Mouse (Mus musculus): ENCODE measurements around the gene Tbck. TPM values are rescaled to one million over a fixed set of nuclear protein-coding genes. Genes with fewer than 3 reads are reported as not detected.

Tbck gene
- polyA plus RNA-seq (2017; shearing (Covaris generic)) = 10 to 100 TPM; 28.0 to 31.0 TPM

DNA sequence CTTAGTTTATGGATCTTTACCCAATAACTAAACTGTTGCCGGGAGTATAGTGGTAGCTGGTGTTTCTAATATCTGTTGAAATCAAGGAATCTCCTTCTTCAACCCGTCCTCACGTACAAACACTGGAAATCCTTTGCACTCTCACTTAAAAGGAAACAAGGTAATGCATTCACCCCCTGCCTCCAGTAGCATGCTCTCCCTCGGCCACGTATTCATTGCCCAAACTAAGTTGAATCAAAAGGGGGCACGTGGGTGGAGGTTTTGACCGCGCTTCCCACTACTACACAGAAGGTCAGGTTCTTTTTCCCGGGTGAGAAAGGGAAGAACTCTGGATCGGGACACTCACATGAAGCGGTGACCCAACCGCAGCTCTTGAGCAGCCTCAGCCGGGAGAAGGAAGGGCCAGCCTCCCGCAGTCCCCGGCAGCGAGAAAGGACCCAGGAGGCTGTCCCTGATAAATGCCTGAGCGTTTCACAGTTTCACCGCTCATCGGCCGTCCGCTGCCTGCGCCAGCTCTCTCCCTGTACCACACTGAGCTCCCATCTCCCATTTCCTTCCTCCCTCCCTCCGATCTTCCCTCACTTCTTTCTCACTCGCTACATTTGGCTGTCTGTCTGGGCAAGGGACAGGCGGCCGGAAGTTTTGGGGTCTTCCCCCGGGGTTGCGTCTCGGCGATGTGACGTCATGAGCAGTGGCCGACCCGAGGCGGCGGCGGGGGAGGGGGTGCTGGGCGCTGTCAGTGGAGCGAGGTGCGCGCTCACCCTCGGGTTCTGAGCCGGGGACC, at the start of gene Tbck:
Gene Tbck (plus strand): TSS at position 698 of the 784 bp plus-strand sequence.
- peak; percentile 94 for ATAC-seq

DNA sequence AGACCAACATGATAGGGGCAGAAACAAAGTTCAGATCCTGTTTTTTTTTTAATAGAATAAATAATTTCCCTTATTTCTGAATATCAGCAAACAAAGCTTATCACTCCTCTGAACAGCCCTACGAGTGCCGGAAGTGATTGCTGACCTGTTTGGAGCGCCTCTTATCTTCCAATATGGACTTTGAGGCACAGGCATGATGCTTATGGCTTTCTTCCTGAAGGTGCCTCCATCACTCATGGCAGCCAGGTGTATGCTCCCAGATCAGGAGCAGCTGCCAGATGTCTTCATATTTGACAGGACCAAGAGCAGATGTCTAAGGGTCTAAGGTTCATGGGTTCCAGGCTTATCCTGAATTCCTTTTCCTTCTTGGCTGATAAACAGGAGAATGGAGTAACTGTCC, 46.9 kb upstream of the Tbck start:
- no peak for ATAC-seq

DNA sequence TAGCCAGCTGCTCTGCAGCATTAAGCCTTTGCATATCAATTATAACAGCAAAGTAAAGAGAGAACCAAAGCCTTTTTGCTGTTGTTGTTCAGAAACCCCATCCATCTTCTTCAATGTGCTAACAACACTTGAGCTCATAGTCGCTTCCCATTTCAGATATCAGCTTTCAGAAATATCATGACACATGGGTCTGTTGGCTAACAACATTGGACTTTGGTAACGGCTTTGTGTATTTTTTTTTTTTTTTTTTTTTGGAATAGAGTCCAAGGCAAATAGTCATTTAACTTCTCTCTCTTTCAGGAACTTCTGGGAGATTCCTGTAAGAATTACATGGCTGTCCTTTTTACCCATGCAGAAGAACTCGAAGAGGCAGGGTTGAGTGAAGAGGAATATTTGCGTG, 39.9 kb upstream of the Tbck start:
- ATAC-seq = no peak

DNA sequence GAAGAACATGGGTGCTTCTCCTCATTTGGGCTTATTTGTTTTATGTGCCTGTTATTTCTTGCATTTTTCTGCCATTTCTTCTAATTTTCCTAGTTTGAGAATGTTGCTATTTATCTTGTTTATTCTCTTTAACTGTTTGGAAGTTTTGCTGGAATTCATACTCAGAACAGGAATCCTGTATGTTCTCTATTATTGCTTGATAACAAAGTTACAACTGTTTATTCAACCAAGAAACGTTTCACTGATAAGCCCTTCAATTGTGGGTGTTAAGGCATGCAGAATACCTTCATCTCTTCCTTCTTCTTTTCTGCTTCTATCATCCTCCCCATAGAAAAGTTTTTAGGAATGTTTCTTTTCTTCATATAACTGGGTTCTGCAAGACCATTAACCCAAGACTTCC, 37.1 kb upstream of the Tbck start:
- no peak for ATAC-seq

DNA sequence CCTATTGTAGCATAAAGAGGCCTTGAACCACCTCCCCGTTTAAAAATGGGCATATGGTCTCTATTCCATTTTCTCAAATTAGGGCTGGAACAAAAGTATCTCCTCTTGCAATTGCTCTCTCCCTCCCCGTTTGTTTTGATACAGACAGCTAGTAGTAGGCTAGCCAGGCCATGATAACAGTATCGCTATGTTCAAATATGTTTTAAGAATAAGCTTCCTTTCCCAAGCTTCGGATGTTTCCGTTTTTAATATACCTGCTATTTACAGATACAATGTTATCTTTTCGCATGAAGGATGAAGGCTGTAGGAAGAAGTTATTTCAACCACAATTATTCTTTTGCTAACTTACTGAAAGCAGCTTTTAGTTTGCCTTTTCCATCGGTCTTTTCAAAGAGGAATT, 34.6 kb upstream of the Tbck start:
- ATAC-seq = no peak

DNA sequence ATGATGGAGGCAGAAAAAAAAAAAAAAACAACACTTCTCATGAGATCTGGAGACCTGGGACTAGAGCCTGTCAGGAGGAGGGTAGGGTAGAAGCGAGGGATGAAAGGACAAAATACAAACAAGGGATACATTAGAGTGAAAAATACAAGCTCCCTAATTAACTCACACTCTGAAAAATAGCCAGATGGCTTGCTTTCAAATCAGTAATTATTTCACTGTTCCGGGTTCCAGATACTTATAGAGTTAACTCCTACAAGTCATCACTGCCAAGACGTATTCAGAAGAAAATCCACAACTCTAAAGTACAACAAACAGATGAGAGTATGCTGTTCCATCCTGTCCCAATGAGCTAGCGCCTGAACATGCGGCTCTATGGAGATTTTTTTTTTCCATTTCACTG, 33.8 kb upstream of the Tbck start:
- no peak for ATAC-seq

DNA sequence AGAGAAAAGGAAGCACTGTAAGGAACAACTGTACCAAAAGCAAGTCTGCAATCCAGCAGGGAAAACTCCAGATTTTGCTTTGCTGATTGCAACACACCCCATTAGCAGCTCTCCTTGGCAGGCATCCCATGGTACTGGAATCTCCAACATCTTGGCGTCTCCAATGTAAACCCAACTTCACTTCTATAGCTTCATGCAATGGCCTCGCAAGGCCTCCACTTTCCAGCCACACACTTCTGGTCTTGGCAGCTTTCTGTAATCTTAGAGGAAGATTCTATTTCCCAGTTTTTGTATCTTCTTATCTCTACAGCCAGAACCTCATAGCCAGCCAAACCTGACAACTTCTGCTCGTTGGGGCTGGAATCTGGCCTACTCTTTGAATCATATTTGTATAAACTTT, 32.2 kb upstream of the Tbck start:
- no peak for ATAC-seq

DNA sequence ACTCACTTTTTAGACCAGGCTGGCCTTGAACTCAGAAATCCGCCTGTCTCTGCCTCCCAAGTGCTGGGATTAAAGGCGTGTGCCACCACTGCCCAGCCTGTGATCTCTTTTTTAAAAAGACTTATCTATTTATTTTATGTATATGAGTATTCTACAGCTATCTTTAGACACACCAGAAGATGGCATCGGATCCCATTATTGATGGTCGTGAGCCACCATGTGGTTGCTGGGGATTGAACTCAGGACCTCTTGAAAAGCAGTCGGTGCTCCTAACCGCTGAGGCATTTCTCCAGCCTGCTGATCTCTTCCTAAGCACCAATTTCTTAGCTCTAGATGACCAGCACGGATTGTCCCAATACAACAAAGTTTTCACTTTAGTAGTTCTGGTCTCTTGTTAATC, 30.0 kb upstream of the Tbck start:
- no peak for ATAC-seq

DNA sequence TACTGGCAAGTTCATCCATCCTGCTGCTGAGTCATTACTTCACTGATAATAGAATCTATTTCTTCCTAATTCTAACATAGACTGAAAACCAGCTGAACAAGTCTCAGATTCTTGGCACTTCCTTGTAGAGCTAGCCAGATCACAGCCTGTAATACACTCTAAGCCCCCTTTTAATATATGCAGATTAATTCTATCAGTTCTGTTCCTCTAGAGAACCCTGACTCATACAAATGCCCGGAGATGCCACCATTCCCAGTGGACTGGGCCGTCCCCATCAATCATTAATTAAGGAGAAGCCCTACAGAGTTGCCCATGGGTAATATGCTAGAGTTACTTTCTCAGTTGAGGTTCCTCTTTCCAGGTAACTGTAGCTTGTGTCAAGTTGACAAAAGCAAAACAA, 28.0 kb upstream of the Tbck start:
- no peak for ATAC-seq

DNA sequence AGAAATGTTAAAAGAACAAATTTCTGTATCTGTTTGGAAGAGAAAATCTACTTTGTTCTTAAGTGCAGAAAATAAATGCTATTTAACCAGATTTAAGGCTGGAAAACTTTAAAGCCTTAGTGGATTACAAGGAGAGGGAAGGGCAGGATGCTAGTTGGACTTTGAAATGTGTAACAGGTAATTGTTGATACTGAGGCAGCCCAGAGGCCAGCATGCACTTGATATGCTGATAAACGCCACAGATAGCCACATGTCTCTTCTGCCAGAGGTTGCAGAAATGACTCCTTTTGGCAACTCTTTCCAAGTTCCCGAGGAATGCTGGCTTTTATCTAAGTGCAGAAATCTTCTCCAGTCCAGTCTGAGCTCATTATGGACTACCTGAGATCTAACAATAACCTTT, 6.5 kb upstream of the Tbck start:
- ATAC-seq = no peak

DNA sequence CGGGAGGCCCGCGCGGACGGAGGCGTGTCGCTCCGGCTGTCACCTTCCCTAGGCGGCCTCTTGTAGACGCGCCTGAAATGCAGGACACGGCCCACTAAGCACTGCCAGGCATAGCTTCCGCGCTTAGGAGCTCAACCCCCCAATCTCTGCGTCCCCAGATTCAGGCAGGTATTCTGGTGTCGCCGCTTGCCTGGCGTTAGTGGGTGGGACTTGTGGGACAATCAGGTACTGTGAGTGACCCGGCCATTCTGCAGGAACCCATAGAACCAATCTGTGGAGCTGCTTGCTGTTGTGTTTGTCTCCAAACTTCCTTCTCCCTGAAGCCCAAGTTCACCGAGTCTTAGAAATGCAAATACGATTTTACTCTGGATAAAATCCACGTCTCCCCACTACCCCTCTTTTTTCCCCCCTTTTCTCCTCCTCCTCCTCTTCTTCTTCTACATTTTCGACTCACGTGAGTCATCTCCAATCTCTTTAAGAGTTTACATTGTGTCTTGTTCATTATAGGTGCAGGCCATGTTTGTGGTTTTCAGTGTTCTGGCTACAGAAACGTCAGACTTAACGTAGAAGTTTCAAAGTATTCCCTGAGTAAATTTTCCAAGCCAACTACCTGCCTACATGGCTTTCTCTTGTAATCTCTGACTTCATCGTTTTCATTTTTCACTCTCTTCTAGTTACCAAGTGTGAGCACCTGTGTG, 436 bp downstream of the Tbck start, which contains the start of gene Aimp1:
Gene Aimp1 (minus strand): TSS at position 140 of the 698 bp plus-strand sequence.
- ATAC-seq = no peak

DNA sequence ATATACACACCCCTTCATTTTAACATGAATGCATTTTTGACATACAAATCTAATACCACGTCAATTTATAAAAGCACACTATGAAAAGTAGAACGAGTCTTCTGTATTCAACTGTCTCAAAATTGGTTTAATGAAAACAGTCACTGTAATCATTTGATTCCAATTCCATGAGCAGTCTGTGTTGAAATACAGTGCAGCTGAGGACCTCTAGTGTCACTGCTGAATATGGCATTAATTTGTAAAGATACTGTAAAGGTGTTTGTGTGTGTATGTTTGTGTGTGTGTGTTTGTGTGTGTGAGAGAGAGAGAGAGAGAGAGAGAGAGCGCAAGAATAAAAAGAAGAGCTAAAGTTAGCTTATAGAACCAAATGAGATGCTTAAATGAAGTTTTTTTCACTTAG, 17.4 kb downstream of the Tbck start:
- ATAC-seq = no peak

DNA sequence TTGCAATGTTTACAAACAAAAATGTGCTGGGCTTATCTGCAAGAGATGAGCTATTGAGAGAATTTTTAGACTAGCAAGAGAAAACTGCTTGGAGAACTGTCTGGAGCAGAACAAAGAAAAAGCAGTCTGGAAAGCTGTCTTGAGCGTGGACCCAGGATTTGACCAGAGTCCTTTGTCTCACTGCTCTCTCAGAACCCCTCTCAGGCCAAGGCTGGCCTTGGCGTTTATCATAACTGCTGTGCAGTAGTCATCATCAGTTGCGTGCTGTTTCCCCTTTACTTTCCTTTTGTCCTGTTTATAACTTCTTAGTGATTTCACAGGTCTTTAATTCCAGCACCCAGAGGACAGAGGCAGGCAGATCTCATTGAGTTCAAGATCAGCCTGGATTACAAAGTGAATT, 20.3 kb downstream of the Tbck start:
- ATAC-seq = no peak

DNA sequence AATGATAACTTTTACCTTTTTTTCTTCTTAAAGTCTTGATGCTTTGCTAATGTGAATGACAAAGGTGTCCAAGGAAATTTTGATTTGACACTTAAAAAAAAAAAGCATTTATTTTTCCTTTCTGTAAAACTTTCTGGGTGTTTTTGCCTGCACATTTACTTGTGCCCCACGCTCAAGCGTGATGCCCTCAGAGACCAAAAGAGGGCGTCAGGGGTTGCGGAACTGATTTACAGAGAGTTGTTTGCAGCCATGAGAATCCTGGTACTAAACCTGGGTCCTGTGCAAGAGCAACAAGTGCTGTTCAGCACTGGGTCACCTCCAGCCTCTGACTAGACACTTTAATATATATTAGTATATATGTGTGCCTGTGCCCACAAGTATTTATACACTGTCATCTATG, 23.0 kb downstream of the Tbck start:
- ATAC-seq = no peak

DNA sequence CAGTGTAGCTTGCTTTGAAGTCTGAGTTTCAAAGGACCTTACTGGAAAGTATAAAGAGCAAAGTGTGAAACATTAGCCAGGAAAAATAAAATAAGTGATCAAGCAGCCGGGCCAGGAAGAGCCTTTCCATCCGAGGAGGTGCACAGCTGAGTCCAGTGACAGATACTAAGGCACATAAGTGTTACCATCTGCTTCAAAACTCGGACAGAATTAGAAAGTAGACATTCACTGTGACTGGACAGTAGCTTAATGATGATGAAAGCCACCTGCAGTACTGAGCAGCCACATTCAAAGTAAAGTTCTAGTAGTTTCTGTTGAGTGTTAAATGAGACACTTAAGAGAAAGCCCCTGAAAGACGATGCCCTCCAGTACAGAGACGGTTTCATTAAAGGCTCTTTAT, 30.0 kb downstream of the Tbck start:
- no peak for ATAC-seq

DNA sequence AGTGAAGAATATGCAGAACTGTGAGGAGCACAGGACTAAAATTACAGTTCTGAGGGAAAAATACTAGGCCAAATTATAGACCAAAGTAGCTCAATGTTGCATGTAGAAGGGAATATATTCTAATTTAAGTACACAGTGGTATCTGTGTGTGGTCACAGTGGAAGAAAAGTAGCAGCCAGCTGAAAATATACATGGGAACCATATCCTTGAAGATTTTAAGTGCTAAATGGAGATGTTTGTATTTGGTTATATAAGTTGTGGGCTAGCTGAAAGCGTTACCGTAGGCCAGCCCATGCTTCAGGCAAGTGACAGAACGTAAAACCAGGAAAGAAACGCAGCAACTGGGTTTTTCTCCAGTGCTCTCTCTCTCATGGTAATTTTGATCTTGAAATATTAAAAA, 33.4 kb downstream of the Tbck start:
- ATAC-seq = no peak

DNA sequence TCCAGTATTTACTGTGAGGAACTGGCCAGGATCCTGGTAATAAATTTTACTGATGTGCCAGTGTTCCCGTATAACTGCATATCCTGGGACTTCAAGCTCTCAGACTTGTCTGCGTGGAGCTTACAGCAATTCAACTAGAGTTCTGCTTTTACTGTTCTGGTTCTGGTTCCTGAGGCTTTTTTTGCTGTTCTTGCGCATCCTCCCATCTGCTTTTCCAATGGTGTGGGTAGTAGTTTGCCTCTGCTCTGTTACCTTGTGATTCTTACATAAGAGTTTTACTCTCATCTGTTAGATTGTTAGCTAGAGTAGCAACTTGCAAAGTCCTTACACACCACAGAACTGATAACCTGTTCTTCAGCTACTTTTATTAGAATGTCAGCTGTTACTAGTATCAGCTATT, 40.4 kb downstream of the Tbck start:
- ATAC-seq = no peak

DNA sequence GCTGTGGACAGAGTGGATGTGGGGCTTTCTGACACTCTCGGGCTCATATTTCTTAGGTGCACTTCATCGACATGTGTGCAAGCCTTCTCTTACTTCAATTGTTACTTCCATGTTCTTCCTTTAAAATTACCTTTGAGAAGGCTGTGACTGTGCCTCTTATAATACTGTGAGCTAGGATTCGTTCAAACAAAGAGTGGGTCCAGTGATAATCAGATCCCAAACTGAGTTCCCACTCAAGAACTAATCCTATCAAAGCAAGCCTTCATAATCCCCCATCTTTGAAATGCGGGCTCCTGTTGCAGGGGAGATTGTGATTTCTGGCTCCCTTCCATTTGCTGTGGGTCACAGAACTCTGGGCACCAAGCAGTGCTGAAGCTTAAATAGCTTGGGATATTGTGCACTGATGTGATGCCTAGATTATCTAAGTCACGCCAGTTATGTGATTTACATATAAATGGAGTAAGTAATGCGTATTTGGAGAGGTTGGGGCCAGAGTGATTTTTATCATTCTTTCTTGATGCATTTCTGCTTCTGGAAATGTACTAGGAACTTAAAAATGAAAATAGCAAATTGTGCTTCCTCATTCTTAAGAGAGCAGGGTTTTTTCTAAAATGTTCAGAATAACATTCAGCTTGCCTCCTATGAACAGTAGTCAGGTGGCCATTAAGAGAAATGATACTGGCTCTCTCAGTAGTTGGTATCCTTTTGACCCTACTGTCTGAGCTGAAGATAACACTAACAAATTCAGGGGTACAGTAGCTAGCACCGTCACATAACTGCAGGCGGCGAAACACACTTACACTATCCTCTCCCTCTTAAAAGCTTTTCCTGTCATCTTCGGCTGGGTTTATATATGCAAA, 60.6 kb downstream of the Tbck start:
- no peak for ATAC-seq

DNA sequence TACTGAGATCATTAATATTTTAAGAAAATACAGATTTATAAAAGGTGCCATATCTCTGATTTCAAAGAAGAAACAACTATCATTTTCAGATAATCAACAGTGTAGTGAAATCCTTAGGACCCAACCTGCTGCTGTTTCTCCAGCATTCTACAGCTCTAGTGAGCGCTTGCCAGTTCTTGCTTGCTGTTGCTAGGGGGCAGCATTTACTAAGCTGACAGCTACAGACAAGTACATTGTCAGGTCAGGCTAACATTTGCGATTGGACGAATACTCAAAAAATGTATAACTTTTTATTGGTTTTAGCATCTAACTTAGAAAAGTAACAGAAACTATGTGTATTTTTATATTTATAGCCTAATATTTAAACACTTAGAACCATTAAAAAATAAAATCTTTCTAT, 63.1 kb downstream of the Tbck start:
- ATAC-seq = peak; percentile 32

DNA sequence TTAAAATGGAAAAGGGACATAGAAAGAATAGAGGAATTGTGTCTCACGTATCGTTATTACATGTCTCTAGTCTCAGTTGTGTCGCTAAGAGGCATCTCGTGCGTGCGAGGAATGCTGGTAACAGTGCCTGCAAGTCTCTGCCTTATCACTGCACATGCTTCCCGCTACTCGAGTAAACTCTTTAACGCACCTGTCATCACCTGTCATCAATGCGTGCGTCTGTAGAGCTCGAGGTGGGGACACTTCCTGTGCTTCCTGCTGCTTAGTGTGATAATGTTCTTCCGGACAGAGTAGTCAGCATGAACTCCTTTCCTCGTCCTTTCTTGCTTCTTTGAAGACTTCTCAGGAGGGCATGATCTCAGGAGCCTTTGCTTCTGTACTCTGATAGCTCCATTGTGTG, 63.8 kb downstream of the Tbck start:
- ATAC-seq = no peak

DNA sequence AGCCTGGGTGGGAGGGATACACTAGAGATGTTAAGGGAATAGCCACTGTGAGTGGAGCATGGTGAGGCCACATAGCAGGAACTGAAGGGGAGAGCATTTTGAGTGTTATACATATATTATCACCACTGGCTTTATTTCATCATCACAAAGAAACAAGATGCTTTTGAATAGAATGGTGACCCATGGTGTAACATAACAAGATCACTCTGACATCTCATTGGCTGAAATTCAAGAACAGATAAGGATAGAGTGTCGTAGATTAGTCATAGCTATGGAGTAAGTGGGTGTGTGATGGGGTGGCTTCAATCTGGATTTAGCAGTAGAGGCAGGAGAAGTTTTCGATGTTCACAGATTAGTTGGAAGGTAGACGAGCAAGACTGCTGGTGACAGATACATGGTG, 64.8 kb downstream of the Tbck start:
- no peak for ATAC-seq

DNA sequence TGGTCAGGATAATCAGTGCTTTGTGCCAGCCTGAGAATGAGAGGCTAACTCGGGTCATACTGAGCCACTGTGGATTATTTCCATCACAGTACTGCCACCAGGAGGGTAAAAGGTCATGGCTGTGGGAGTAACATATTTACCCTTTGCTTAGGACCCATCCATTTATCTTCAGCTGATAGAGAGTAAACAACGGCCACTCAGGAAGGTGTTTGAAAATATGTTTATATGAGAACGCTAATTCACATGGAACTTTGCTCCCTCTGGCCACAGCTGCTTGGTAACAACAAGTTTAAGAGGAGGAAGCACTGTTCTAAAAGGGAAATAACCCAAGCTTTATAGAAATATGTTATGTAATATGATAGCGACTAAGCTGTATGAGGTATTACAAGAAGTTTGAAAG, 68.8 kb downstream of the Tbck start:
- no peak for ATAC-seq

DNA sequence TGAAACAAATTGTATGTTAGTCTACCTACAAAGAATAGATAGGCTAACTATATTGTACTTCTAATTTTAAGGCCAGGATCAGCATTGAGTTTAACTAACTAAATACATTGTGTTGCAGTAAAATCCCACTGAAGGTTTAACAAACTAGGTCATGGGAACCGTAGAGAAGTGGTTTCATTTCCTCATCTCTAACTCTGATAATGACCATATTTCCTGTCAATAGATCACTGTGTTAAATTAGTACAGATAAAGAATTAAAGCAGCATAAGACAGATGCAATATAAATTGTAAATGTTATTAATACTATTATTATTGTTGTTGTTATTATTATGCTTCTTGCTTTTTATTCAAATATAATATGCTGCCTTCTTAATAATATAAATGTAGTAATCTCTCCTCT, 72.3 kb downstream of the Tbck start:
- no peak for ATAC-seq
